Mouse (Mus musculus): Measurements from ENCODE around the gene Limch1. TPM values are rescaled to one million over a fixed set of nuclear protein-coding genes. Genes with fewer than 3 reads are reported as not detected.

Limch1 gene
- polyA plus RNA-seq (2015; fragmentation: Nextera tagmentation; extraction: Ambion mirVana): 9.3 and 13.0 TPM in 2 replicates

DNA sequence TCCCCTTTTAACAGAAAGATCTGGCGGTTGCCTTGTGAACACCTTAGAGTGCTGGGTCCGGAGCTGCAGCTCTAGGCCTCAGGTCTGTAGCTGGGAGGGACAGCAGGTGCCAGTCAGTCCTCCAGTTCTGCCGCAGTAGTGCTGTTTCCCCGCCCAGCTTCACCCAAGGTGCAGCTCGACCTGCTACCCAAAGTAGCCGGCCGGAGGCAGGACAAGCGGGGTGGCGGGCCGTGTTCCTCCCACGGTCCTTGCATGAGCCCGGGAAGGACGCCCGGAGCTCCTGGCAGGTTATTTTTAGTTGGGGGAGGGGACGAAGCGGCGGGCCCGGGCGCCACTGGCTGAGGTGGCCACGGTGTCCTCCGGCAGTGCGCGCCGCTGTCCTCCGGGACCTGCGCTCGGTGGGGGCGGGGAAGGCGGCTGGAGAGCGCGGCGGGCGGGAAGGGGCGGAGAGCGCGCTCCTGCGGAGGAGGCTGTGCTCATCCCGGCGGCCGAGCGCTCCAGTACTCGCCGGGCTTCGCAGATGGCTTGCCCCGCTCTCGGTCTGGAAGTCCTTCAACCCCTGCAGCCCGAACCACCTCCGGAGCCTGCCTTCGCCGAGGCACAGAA, at the start of gene Limch1:
TSS of gene Limch1 (plus strand) at position 438 of the 606 bp plus-strand sequence.
- H3K4me3 ChIP-seq (replicated peaks; ENCODE audit: low read length): peak within 1 kb of the TSS; percentile 54
- H3K9ac ChIP-seq (ENCODE audit: low read length): peak within 1 kb of the TSS; percentile 62
- no peaks in the 10 kb centered on the region for H3K4me1 ChIP-seq (ENCODE audit: control insufficient read depth, insufficient read depth, low read length)
- 1% methylated on average over 50 of the region's 50 CpGs for WGBS
- H3K4me2 ChIP-seq (ENCODE audit: low read depth, low read length): peak within 1 kb of the TSS; percentile 99
- H3K27me3 ChIP-seq (ENCODE audit: control insufficient read depth, insufficient read depth, low read length): peaks cover 19% of the 10 kb centered on the region
- ATAC-seq (ENCODE audit: insufficient read depth, low FRiP score): peak; percentile 78
- H3K9me3 ChIP-seq (replicated peaks; ENCODE audit: control insufficient read depth, low read length): no peaks in the 10 kb centered on the region
- H3K36me3 ChIP-seq (ENCODE audit: control insufficient read depth, insufficient read depth, low read length): no peaks in the 10 kb centered on the region
- H3K27ac ChIP-seq (ENCODE audit: low read length): no peak within 1 kb of the TSS

DNA sequence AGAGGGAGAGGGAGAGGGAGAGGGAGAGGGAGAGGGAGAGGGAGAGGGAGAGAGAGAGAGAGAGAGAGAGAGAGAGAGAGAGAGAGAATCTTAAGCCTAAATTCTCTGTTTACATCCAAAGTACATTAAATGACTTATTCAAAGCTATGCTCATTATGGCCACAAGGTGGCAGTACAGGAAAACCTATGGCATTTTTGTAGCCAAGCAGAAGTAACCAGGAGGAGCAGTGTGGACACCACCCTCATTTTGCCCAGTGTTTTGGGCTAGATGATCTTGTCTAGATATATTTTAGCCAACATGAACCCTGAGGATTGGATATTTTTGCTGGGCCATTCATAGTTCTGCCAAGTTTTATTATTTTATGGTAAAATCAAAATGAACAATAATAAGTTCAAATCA, 48.5 kb upstream of the Limch1 start:
- H3K9ac ChIP-seq (ENCODE audit: low read length): no peak overlapping the region

DNA sequence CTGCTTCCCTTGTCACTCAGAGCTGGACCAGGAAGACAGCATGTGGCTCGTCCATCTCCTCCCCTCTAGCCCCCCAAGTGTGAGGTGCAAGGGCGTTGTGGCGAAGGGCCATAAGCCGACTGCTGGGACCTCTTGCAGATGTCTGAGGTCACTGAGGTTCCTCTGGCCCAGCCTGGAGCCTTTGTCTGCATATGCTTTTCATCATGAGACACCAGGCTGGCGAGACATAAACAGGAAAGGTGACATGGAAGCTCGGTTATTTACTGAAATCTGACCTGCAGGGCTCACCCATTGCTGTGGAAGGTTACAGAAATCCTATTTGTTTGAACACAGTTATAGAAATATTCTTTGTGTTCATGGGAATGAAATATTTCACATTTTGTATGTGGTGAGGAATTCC, 45.7 kb upstream of the Limch1 start:
- H3K27me3 ChIP-seq (ENCODE audit: control insufficient read depth, insufficient read depth, low read length): no peaks in the 10 kb centered on the region

More for the DNA sequence above, 48.5 kb upstream of the Limch1 start:
- Histone ChIP-seq H3K27me3 (ENCODE audit: control insufficient read depth, insufficient read depth, low read length) (no peaks in the 10 kb centered on the region), H3K4me1 (ENCODE audit: control insufficient read depth, insufficient read depth, low read length) (no peaks in the 10 kb centered on the region), H3K27ac (ENCODE audit: low read length) (no peak overlapping the region), H3K36me3 (ENCODE audit: control insufficient read depth, insufficient read depth, low read length) (no peaks in the 10 kb centered on the region), H3K9me3 (replicated peaks; ENCODE audit: control insufficient read depth, low read length) (no peaks in the 10 kb centered on the region), H3K4me3 (replicated peaks; ENCODE audit: low read length) (no peak overlapping the region), H3K4me2 (ENCODE audit: low read depth, low read length) (no peak overlapping the region)
- no peak for ATAC-seq (ENCODE audit: insufficient read depth, low FRiP score)

DNA sequence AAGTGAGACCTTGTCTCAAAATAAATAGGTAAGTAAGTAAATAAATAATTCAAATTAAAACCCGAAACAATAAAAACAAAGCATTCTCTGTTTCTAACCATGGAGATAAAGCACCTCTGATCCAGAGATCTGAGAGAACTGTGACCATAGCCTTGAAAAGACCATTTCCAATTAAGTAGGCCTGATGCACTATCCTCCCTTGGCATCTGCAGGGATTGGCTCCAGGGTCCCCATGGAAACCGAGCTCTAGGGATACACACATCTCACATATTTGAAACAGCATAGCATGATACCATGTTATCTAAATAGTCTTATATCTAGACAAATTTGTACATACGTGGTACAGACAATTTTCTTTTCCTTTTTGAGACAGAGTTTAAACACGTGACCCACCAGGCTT, 43.7 kb upstream of the Limch1 start:
- Histone ChIP-seq H3K4me2 (ENCODE audit: low read depth, low read length) (no peak overlapping the region), H3K36me3 (ENCODE audit: control insufficient read depth, insufficient read depth, low read length) (no peaks in the 10 kb centered on the region), H3K27me3 (ENCODE audit: control insufficient read depth, insufficient read depth, low read length) (no peaks in the 10 kb centered on the region), H3K4me1 (ENCODE audit: control insufficient read depth, insufficient read depth, low read length) (no peaks in the 10 kb centered on the region), H3K27ac (ENCODE audit: low read length) (no peak overlapping the region), H3K9ac (ENCODE audit: low read length) (no peak overlapping the region), H3K4me3 (replicated peaks; ENCODE audit: low read length) (no peak overlapping the region), H3K9me3 (replicated peaks; ENCODE audit: control insufficient read depth, low read length) (no peaks in the 10 kb centered on the region)
- ATAC-seq (ENCODE audit: insufficient read depth, low FRiP score): no peak
- WGBS: 89% methylated on average over 4 of the region's 4 CpGs

More for the DNA sequence above, 45.7 kb upstream of the Limch1 start:
- Histone ChIP-seq H3K36me3 (ENCODE audit: control insufficient read depth, insufficient read depth, low read length) (no peaks in the 10 kb centered on the region), H3K4me2 (ENCODE audit: low read depth, low read length) (no peak overlapping the region), H3K4me1 (ENCODE audit: control insufficient read depth, insufficient read depth, low read length) (no peaks in the 10 kb centered on the region), H3K4me3 (replicated peaks; ENCODE audit: low read length) (no peak overlapping the region), H3K27ac (ENCODE audit: low read length) (no peak overlapping the region), H3K9ac (ENCODE audit: low read length) (no peak overlapping the region), H3K9me3 (replicated peaks; ENCODE audit: control insufficient read depth, low read length) (no peaks in the 10 kb centered on the region)
- no peak for ATAC-seq (ENCODE audit: insufficient read depth, low FRiP score)
- WGBS: 41% methylated on average over 6 of the region's 6 CpGs

DNA sequence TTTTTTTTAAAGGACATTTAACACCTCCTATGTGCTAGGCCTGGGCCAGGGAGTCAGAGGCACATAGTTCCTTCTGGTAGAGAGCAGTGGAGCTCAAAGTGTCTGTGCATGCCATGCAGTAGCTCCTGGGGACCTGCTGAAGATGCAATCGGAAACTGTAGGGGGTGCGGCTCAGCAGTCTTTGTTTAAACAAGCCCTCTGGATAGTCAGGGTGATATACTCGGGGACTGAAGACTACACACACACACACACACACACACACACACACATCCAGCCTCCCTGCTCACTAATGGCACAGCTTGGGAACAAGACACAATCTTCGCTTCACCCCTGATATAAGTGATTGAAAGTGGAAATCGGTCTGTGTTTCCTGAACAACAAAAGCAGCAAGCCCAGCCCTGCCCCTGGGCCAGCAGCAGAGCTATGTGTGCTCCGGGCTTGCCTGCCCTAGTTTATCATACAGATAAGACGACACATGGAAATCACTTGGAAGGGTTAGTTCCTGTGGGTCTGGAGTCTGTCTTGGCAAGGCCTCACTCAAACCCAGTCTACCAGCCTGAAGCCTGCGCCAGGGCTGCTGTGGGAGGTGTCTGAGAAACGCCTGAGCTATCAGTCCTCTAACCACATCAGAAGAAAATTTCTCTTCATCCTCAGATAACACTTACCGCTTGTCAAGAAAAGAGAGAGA, 42.2 kb upstream of the Limch1 start:
- Histone ChIP-seq H3K4me1 (ENCODE audit: control insufficient read depth, insufficient read depth, low read length) (no peaks in the 10 kb centered on the region), H3K27me3 (ENCODE audit: control insufficient read depth, insufficient read depth, low read length) (no peaks in the 10 kb centered on the region), H3K9me3 (replicated peaks; ENCODE audit: control insufficient read depth, low read length) (no peaks in the 10 kb centered on the region), H3K9ac (ENCODE audit: low read length) (no peak overlapping the region), H3K4me3 (replicated peaks; ENCODE audit: low read length) (no peak overlapping the region), H3K27ac (ENCODE audit: low read length) (no peak overlapping the region), H3K4me2 (ENCODE audit: low read depth, low read length) (no peak overlapping the region), H3K36me3 (ENCODE audit: control insufficient read depth, insufficient read depth, low read length) (no peaks in the 10 kb centered on the region)
- no peak for ATAC-seq (ENCODE audit: insufficient read depth, low FRiP score)
- 20% methylated on average over 10 of the region's 10 CpGs for WGBS

DNA sequence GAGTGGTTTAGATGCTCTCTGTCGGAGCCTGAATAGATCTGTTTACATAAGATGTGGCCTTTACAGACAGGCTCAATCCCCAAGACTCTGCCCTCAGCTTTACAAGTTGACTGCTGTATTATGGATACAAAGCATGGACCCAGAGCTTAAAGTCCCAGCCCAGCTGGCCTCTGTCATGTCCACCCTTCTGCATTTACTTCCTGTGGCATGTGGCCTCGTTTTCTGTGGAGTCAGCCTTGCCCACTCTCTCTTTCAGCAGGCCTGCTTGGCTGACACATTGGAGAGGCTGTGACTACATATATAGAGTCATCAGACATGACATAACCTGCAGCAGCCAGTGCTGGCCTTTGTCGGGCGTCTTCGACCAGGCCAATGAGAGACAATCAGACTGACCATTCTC, 37.8 kb upstream of the Limch1 start:
- no peaks in the 10 kb centered on the region for H3K9me3 ChIP-seq (replicated peaks; ENCODE audit: control insufficient read depth, low read length)
- H3K4me3 ChIP-seq (replicated peaks; ENCODE audit: low read length): no peak overlapping the region
- no peaks in the 10 kb centered on the region for H3K36me3 ChIP-seq (ENCODE audit: control insufficient read depth, insufficient read depth, low read length)
- no peak overlapping the region for H3K4me2 ChIP-seq (ENCODE audit: low read depth, low read length)
- no peaks in the 10 kb centered on the region for H3K27me3 ChIP-seq (ENCODE audit: control insufficient read depth, insufficient read depth, low read length)
- H3K4me1 ChIP-seq (ENCODE audit: control insufficient read depth, insufficient read depth, low read length): no peaks in the 10 kb centered on the region
- H3K9ac ChIP-seq (ENCODE audit: low read length): no peak overlapping the region
- ATAC-seq (ENCODE audit: insufficient read depth, low FRiP score): no peak
- 59% methylated on average over 5 of the region's 5 CpGs for WGBS
- no peak overlapping the region for H3K27ac ChIP-seq (ENCODE audit: low read length)

DNA sequence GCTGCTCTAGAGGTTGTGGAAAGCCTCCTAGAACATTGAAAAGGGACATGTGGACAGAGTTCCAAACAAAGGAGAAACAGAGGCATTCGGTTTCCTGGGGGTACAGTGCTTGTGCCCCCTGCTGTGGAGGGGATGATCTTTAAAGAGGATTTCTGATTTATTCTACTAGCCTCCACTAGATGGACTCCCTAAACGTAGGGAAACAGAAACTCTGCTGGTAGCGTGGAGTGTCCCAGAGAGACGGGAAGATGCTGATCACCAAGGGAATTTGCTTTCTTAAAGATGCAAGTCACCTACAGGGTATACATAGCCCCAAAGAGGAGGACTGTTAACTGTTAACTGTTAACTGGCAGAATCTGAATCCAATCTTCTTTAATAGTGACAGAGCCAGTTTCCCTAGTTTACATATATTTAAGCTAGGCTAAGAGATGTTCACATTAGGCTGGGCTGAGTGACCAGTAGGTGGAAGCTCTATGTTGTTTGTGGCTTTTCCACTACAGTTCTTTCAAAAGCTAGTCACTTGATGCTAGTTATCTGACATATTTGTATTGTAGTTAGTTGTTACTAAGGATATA, 35.1 kb upstream of the Limch1 start:
- Histone ChIP-seq H3K36me3 (ENCODE audit: control insufficient read depth, insufficient read depth, low read length) (no peaks in the 10 kb centered on the region), H3K4me3 (replicated peaks; ENCODE audit: low read length) (no peak overlapping the region), H3K27me3 (ENCODE audit: control insufficient read depth, insufficient read depth, low read length) (no peaks in the 10 kb centered on the region), H3K9ac (ENCODE audit: low read length) (no peak overlapping the region), H3K4me1 (ENCODE audit: control insufficient read depth, insufficient read depth, low read length) (no peaks in the 10 kb centered on the region), H3K27ac (ENCODE audit: low read length) (no peak overlapping the region), H3K4me2 (ENCODE audit: low read depth, low read length) (no peak overlapping the region), H3K9me3 (replicated peaks; ENCODE audit: control insufficient read depth, low read length) (no peaks in the 10 kb centered on the region)
- no peak for ATAC-seq (ENCODE audit: insufficient read depth, low FRiP score)
- 17% methylated on average over 4 of the region's 4 CpGs for WGBS

DNA sequence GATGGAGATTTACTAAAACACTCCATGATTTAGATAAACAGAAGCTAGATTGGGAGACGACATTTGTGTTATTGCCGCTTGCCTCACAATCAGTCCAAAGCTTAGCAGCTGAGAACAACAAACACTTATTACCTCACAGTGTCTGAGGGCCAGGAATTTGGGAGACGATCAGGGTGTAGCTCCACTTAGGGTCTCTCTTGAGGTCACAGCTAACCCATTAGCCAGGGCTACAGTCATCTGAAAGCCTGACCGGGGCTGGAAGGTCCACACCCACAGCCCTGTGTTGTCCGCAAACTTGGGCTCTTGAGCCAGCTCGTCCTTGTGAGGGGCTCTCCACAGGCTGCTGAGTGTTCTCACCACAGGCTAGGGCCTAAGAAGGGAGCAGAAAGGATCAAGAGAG, 32.8 kb upstream of the Limch1 start:
- Histone ChIP-seq H3K27ac (ENCODE audit: low read length) (no peak overlapping the region), H3K4me1 (ENCODE audit: control insufficient read depth, insufficient read depth, low read length) (no peaks in the 10 kb centered on the region), H3K36me3 (ENCODE audit: control insufficient read depth, insufficient read depth, low read length) (no peaks in the 10 kb centered on the region), H3K4me2 (ENCODE audit: low read depth, low read length) (no peak overlapping the region), H3K27me3 (ENCODE audit: control insufficient read depth, insufficient read depth, low read length) (no peaks in the 10 kb centered on the region), H3K4me3 (replicated peaks; ENCODE audit: low read length) (no peak overlapping the region), H3K9me3 (replicated peaks; ENCODE audit: control insufficient read depth, low read length) (0 out of 2 replicates have a peak, but pooled peaks cover 4% of the 10 kb centered on the region), H3K9ac (ENCODE audit: low read length) (no peak overlapping the region)
- WGBS: 46% methylated on average over 6 of the region's 6 CpGs
- no peak for ATAC-seq (ENCODE audit: insufficient read depth, low FRiP score)

DNA sequence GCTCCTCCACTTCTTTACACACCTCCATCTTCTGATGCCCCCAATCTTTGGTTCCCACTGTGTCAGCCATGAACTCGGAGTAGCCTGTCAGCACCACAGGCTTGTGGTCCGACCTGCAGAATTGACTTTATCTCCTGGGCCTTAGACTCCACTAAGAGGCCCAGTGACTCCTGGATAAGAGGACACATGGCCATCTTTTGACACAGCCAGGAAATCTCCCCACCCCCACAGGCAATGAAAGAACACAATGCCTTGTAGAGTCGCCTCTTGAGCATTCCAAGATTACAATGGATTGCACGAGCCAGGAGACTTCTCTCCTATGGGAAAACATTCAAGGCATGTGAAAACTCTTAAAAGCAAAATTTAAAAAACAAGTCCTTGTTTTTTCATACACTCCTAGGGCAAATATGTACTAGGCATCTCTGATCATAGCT, 30.1 kb upstream of the Limch1 start:
- H3K4me1 ChIP-seq (ENCODE audit: control insufficient read depth, insufficient read depth, low read length): no peaks in the 10 kb centered on the region
- H3K4me2 ChIP-seq (ENCODE audit: low read depth, low read length): no peak overlapping the region
- H3K27me3 ChIP-seq (ENCODE audit: control insufficient read depth, insufficient read depth, low read length): no peaks in the 10 kb centered on the region
- no peak overlapping the region for H3K27ac ChIP-seq (ENCODE audit: low read length)
- 0 out of 2 replicates have a peak, but pooled peaks cover 4% of the 10 kb centered on the region for H3K9me3 ChIP-seq (replicated peaks; ENCODE audit: control insufficient read depth, low read length)
- H3K4me3 ChIP-seq (replicated peaks; ENCODE audit: low read length): no peak overlapping the region
- no peak overlapping the region for H3K9ac ChIP-seq (ENCODE audit: low read length)
- 68% methylated on average over 4 of the region's 4 CpGs for WGBS
- no peaks in the 10 kb centered on the region for H3K36me3 ChIP-seq (ENCODE audit: control insufficient read depth, insufficient read depth, low read length)
- ATAC-seq (ENCODE audit: insufficient read depth, low FRiP score): no peak

Data from stomach, embryonic 16.5 days (tissue).